Mouse (Mus musculus) C2C12 (cell line): ENCODE results near the gene Flrt1.

Experiments
- CTCF ChIP-seq: IDR thresholded peaks from one replicate; pipeline ENCODE4 v1.5.1; 2011; ENCODE audit not compliant: control insufficient read depth, insufficient read depth, insufficient read length
- MAX ChIP-seq: IDR thresholded peaks from one replicate; pipeline ENCODE4 v1.6.1; 2011; ENCODE audit warnings: mild to moderate bottlenecking, control low read depth
- MYOG ChIP-seq: IDR thresholded peaks from one replicate; pipeline ENCODE4 v1.6.1; 2011; ENCODE audit not compliant: control insufficient read depth, insufficient read length; ENCODE audit errors: extremely low read depth

GRCm38 (mm10) chr19:7102039-7102438 lies 3.5 kb downstream of the Flrt1 start:
- TF ChIP-seq CTCF: no peak
- TF ChIP-seq MYOG: no peak
- no peak for TF ChIP-seq MAX
